Mouse (Mus musculus) hindbrain, embryonic 14.5 days (tissue): ENCODE results near the gene Ezh1. TPM values are rescaled to one million over a fixed set of nuclear protein-coding genes. Genes with fewer than 3 reads are reported as not detected.
A peak's percentile ranks its signal among the peaks of the same experiment; 100 is the strongest.

Experiments
- ATAC-seq: fragments of 200-750 bp; cut with Nextera tagmentation; 2 replicates; pipeline ENCODE4 v1.8.0; 2017; ENCODE audit warnings: moderate number of reproducible peaks, mild to moderate bottlenecking, moderate TSS enrichment, moderate library complexity; ENCODE audit not compliant: low FRiP score
- DNase-seq: peaks from one replicate; pipeline ENCODE4 v3.0.0-alpha.2; 2015; ENCODE audit warnings: low spot score
- H3K27ac ChIP-seq: fragments of 300-500 bp; sonication (generic); 2 replicates; pipeline ENCODE4 v1.5.1; 2014; ENCODE audit warnings: mild to moderate bottlenecking, moderate library complexity
- H3K27me3 ChIP-seq: fragments of 300-500 bp; sonication (generic); 2 replicates; pipeline ENCODE4 v1.6.1; 2014; ENCODE audit warnings: mild to moderate bottlenecking, low read length, mixed read lengths; ENCODE audit not compliant: control insufficient read depth, insufficient read depth
- H3K36me3 ChIP-seq: fragments of 300-500 bp; sonication (generic); replicated peaks from 2 replicates; pipeline ENCODE4 v1.6.1; 2014; ENCODE audit not compliant: control insufficient read depth, insufficient read depth
- H3K4me1 ChIP-seq: fragments of 300-500 bp; sonication (generic); replicated peaks from 2 replicates; pipeline ENCODE4 v1.6.1; 2014; ENCODE audit warnings: antibody characterized with exemption, low read length, mixed read lengths; ENCODE audit not compliant: control insufficient read depth, insufficient read depth
- H3K4me2 ChIP-seq: fragments of 300-500 bp; sonication (generic); replicated peaks from 2 replicates; pipeline ENCODE4 v1.6.1; 2014; ENCODE audit warnings: mild to moderate bottlenecking, moderate library complexity
- H3K4me3 ChIP-seq: fragments of 300-500 bp; sonication (generic); replicated peaks from 2 replicates; pipeline ENCODE4 v1.5.1; 2014; ENCODE audit warnings: mild to moderate bottlenecking, low read length
- H3K9ac ChIP-seq: fragments of 300-500 bp; sonication (generic); 2 replicates; pipeline ENCODE4 v1.6.1; 2014
- H3K9me3 ChIP-seq: fragments of 300-500 bp; sonication (generic); 2 replicates; pipeline ENCODE4 v1.6.1; 2016; ENCODE audit warnings: low read length; ENCODE audit not compliant: control insufficient read depth
- WGBS: fragments of 180-500 bp; shearing (Covaris S2); extraction: QIAGEN DNeasy Blood & Tissue Kit; methylation state at CpG from one replicate; pipeline ENCODE4 v1.1.7; 2014; 5-methylcytosine and 5-hydroxymethylcytosine counted together
- polyA plus RNA-seq: library from polyadenylated mRNA; unstranded; fragments of >200 nt; fragmentation: Nextera tagmentation; extraction: Ambion mirVana; gene quantifications from 2 replicates; pipeline ENCODE4 v1.2.1, GENCODE M21; 2014

Gene Ezh1
- polyA plus RNA-seq, 1 experiment from 2014 or later, result 26.9 TPM

DNA sequence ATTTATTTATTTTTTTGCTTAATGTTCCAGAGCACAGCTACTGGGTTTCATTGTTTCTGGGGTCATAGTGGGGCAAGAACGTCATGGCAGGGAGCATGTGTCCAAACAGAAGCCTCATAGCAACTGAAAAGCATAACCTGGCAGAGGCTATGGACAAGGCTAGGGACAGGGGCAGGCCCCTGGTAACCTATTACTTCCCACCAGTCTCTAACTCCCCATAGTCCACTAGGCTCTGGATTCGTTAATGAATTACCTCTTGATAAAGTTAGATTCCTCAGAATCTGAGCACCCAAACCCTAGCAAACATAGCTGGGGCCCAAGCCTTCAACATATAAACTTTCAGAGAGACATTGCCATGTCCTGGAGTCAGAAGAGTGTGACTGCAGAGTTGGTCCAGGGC, 24.8 kb upstream of the Ezh1 start:
- H3K27me3 ChIP-seq, result peaks cover 7% of the 10 kb centered on the region
- 73% methylated on average over 2 of the region's 2 CpGs for WGBS

DNA sequence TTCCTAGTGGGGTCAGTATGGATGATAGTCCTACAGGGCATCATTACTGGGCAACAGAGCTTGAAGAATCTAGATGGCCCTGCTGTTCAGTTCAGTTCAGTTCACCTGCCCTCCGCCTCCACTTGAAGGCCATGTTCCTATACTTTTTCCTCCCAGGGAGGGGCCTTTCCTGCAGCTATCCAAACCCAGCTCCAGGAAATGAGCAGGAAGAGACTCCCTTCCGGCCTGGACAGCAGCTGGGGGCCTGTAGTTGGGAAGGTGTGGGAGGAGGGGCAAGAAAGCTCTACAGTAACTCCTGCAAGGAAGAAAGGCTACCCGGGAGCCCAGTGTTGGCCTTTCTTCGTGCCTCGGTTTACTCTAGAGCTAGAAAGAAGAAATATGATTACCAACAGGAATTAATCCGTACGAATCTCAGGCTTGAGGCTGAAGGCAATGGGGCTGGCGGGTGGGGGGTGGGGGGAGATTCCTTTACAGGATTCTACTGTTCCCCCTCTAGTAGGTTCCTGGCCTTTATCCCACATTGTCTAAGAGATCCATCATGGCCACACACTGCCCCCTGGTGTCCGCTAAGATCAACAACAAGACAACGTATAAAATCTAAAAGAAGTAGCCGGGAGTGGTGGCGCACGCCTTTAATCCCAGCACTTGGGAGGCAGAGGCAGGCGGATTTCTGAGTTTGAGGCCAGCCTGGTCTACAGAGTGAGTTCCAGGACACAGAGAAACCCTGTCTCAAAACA, 22.2 kb upstream of the Ezh1 start:
- Histone ChIP-seq H3K4me3 (no peak overlapping the region), H3K4me1 (peaks cover 13% of the 10 kb centered on the region), H3K36me3 (no peaks in the 10 kb centered on the region), H3K4me2 (peak overlapping the region; percentile 97; the same call in 1 of the 2 replicates), H3K9me3 (no peaks in the 10 kb centered on the region), H3K9ac (no peak overlapping the region), H3K27me3 (peaks cover 27% of the 10 kb centered on the region), H3K27ac (no peak overlapping the region)
- DNase-seq (no peak), ATAC-seq (no peak)
- WGBS, result 33% methylated on average over 14 of the region's 14 CpGs

More for the DNA sequence above, 24.8 kb upstream of the Ezh1 start:
- no peaks in the 10 kb centered on the region for H3K36me3 ChIP-seq
- no peaks in the 10 kb centered on the region for H3K9me3 ChIP-seq
- DNase-seq (no peak), ATAC-seq (no peak)
- no peak overlapping the region for H3K4me2 ChIP-seq
- no peak overlapping the region for H3K9ac ChIP-seq
- peaks cover 15% of the 10 kb centered on the region for H3K4me1 ChIP-seq
- H3K27ac ChIP-seq, result no peak overlapping the region
- H3K4me3 ChIP-seq, result no peak overlapping the region

DNA sequence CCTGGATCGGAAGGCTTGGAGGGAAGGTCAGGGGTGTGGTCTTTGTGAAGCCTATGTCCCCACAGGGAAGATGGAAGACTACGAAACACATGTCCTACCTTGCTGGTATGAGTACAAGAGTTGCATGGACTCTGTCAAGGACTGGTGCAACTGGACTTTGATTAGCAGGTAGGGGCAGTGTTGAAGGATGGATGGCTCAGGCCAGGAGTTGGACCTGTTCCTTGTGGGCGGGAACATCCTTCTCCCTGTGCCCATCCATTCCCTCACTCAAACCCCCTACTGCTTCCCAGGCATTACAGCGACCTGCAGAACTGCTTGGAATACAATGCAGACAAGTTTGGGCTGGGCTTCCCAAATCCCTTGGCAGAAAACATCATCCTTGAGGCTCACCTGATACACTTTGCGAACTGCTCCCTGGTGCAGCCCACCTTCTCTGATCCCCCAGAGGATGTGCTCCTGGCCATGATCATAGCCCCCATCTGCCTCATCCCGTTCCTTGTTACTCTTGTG, 21.3 kb upstream of the Ezh1 start:
- Histone ChIP-seq H3K36me3 (no peaks in the 10 kb centered on the region), H3K9ac (no peak overlapping the region), H3K4me2 (peak overlapping the region; percentile 97; the same call in 1 of the 2 replicates), H3K4me3 (no peak overlapping the region), H3K27me3 (peaks cover 27% of the 10 kb centered on the region), H3K9me3 (no peaks in the 10 kb centered on the region), H3K27ac (no peak overlapping the region), H3K4me1 (peaks cover 8% of the 10 kb centered on the region)
- DNase-seq (no peak), ATAC-seq (no peak)
- WGBS, result 84% methylated on average over 6 of the region's 6 CpGs

DNA sequence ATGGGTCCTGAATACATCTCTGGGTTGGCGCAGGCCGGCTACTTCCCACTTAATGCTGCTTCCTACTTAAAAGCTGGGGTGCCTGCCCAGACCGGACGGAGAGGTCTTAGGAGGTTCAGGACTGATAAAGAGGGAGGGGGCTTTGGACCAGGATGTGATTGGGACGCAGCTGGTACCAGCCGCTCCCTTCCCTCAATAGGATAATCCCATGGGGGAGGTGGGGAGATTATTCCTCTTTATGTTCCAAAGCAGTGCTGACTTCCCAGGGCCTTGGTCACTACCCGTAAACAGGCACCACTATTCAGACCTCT, 20.4 kb upstream of the Ezh1 start:
- peak overlapping the region; percentile 97 for H3K4me2 ChIP-seq
- 2% methylated on average over 7 of the region's 7 CpGs for WGBS
- peak overlapping the region; percentile 81 for H3K9ac ChIP-seq
- H3K36me3 ChIP-seq, result no peaks in the 10 kb centered on the region
- H3K9me3 ChIP-seq, result no peaks in the 10 kb centered on the region
- DNase-seq, result no peak
- peaks cover 27% of the 10 kb centered on the region for H3K27me3 ChIP-seq
- H3K4me3 ChIP-seq, result peak overlapping the region; percentile 65
- H3K4me1 ChIP-seq, result peaks cover 7% of the 10 kb centered on the region; the same call in 1 of the 2 replicates
- peak overlapping the region; percentile 60 for H3K27ac ChIP-seq
- no peak for ATAC-seq

DNA sequence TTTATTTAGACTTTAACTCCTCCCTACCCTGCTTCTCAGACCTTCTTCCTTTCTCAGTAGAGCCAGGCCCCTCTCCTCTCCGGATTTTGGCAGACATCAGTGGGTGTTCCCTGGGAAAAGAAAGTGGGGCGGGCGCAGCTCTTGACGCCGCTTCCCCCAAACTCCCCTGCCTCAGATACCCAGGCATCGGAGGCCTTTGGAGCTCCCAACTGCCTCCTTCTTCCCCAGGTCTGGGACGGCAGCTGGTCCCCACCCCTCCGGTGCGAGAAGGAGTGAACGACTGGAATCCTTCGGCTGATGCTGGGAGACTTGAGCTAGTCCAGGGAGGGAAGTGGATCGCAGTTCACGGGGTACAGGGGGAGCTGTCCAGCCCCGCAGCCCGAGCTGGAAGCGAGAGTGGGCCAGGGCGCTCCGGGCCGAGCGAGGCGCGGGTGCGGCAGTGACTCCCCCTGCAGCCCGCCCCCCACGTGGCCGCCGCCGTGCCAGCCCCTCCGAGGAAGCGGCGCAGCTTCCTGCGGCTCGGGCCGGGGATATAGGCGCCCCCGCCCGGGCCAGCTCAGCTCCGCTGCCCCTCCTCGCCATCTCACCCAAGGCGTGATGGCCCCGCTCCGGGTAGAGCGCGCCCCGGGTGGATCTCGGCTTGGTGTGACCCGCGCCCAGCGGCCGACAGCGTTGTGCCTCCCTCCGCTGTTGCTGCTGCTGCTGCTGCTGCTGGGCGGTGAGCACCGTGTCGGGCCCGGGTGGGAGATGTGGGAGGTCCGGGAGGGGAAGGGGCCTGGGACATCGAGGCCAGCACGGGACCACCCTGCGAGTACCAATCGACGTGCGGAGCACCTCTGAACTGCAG, 19.8 kb upstream of the Ezh1 start, which contains the start of gene Ramp2:
Gene Ramp2, plus strand, starts transcription at position 174 of the 847 bp plus-strand sequence.
- WGBS, result under 1% methylated on average over 60 of the region's 63 CpGs
- DNase-seq (no peak), ATAC-seq (peak; percentile 68; the same call in 1 of the 2 replicates)
- peaks cover 7% of the 10 kb centered on the region; the same call in 1 of the 2 replicates for H3K4me1 ChIP-seq
- no peaks in the 10 kb centered on the region for H3K36me3 ChIP-seq
- peak within 1 kb of the TSS; percentile 65 for H3K4me3 ChIP-seq
- H3K9me3 ChIP-seq, result no peaks in the 10 kb centered on the region
- H3K27ac ChIP-seq, result peak within 1 kb of the TSS; percentile 60
- peak within 1 kb of the TSS; percentile 97 for H3K4me2 ChIP-seq
- H3K27me3 ChIP-seq, result peaks cover 27% of the 10 kb centered on the region
- H3K9ac ChIP-seq, result peak within 1 kb of the TSS; percentile 81

DNA sequence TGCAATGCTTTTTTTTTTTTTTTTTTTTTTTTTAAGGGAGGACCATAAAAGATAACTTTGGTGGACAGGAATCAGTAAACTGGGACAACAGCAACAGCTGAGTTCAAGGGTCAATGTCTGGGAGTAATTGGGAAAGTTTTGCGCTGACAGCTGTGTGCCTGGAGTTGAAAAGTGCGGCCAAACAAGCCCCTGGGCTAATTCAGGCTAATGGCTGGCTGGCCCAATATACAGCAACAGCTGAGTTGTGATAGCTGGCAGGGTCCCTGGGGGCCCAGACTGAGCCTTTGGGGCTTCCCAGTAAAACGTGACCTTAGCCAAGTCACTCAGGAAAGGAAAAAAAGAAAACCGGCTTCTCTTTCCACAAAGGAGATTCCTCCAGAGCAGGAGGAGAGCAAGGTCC, 18.8 kb upstream of the Ezh1 start:
- no peak overlapping the region for H3K27ac ChIP-seq
- ATAC-seq, result no peak
- peaks cover 27% of the 10 kb centered on the region for H3K27me3 ChIP-seq
- 41% methylated on average over 4 of the region's 4 CpGs for WGBS
- H3K36me3 ChIP-seq, result no peaks in the 10 kb centered on the region
- H3K9ac ChIP-seq, result no peak overlapping the region
- peaks cover 7% of the 10 kb centered on the region; the same call in 1 of the 2 replicates for H3K4me1 ChIP-seq
- no peak for DNase-seq
- no peak overlapping the region for H3K4me3 ChIP-seq
- peak overlapping the region; percentile 97; the same call in 1 of the 2 replicates for H3K4me2 ChIP-seq
- H3K9me3 ChIP-seq, result no peaks in the 10 kb centered on the region

DNA sequence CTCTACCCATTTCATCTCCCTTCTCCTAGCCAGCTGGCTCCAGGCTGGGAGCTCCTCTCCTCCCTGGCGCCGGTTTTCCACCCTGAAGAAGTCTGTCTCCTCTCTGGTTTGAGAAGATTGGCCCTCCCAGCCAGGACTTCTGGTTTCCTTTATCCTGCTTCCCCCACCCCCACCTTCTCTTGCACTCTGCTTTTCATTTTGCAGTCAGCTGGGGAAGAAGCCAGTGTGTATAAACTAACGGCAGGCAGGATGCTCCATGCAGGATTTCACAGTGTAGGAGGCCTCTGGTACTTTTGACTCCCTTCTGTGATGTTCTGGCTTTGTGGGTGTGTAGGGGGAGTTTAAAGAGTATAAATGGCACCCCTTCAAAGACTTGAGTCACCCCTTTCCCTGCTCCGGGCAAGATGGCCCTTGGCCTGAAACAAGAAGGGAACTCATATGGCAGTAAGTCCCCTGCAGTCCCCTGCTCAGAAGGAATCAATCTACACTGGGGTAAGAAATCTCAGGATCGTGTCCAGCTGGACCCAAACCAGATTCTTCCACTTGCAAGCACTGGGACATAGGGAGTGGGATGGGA, 11.9 kb upstream of the Ezh1 start:
- Histone ChIP-seq H3K9me3 (no peaks in the 10 kb centered on the region), H3K9ac (no peak overlapping the region), H3K27ac (no peak overlapping the region), H3K36me3 (no peaks in the 10 kb centered on the region), H3K27me3 (no peaks in the 10 kb centered on the region), H3K4me1 (no peaks in the 10 kb centered on the region), H3K4me3 (no peak overlapping the region), H3K4me2 (no peak overlapping the region)
- DNase-seq, result no peak
- WGBS, result 62% methylated on average over 5 of the region's 5 CpGs
- no peak for ATAC-seq

DNA sequence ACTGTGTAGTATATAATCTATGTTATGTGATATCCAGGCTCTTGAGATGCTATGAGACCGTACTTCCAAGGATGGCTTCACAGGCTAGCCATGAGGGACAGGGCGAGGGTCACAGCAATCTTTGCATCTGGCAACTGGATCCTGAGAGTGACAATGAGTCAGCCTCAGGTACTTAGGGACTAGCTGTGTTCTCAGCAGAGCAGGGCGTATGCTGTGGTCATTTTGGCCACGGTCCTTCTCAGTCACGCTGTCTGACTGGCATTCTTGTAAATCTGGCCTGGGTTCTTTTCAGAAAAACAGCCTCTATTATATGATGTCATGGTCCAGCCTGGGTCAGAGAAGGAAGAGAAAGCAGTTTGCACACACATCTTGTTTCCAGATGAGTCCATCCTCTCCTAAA, 10.5 kb upstream of the Ezh1 start:
- no peaks in the 10 kb centered on the region for H3K36me3 ChIP-seq
- no peaks in the 10 kb centered on the region for H3K9me3 ChIP-seq
- H3K4me3 ChIP-seq, result no peak overlapping the region
- ATAC-seq, result no peak
- H3K4me1 ChIP-seq, result no peaks in the 10 kb centered on the region
- 95% methylated on average over 5 of the region's 5 CpGs for WGBS
- H3K4me2 ChIP-seq, result no peak overlapping the region
- no peak overlapping the region for H3K27ac ChIP-seq
- H3K27me3 ChIP-seq, result no peaks in the 10 kb centered on the region
- no peak overlapping the region for H3K9ac ChIP-seq
- DNase-seq, result no peak

DNA sequence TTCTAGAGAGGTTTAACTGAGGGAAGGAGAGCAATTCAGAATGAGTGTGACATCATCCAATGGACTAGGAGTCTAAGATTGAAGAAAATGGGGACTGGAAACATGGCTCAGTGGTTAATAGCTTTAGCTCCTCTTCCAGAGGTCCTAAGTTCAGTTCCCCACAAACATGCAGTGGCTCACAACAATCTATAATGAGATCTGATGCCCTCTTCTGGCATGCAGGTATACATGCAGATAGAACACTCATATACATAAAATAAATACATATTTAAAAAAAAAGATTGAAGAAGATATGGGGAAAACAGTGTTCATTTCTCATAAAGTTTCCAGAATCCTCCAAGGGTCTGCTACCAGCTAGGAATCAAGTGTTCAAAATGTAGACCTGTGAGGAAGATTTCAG, 9.2 kb upstream of the Ezh1 start:
- no peak overlapping the region for H3K4me3 ChIP-seq
- no peak overlapping the region for H3K4me2 ChIP-seq
- H3K4me1 ChIP-seq, result no peaks in the 10 kb centered on the region
- H3K27ac ChIP-seq, result no peak overlapping the region
- H3K9me3 ChIP-seq, result no peaks in the 10 kb centered on the region
- DNase-seq (no peak), ATAC-seq (no peak)
- H3K9ac ChIP-seq, result no peak overlapping the region
- no peaks in the 10 kb centered on the region for H3K27me3 ChIP-seq
- no peaks in the 10 kb centered on the region for H3K36me3 ChIP-seq
